Mouse (Mus musculus) hindbrain, embryonic 15.5 days (tissue): ENCODE data around the gene Insl5. TPM values are rescaled to one million over a fixed set of nuclear protein-coding genes. Genes with fewer than 3 reads are reported as not detected.

Source experiments
- ATAC-seq: fragments of 200-750 bp; cut with Nextera tagmentation; 2 replicates; pipeline ENCODE4 v1.8.0; 2017; ENCODE audit warnings: low read depth, moderate number of reproducible peaks, moderate TSS enrichment; ENCODE audit not compliant: low FRiP score
- H3K27ac ChIP-seq: fragments of 300-500 bp; sonication (generic); replicated peaks from 2 replicates; pipeline ENCODE4 v1.5.1; 2015; ENCODE audit warnings: mild to moderate bottlenecking, inconsistent platforms
- H3K27me3 ChIP-seq: fragments of 300-500 bp; sonication (generic); 2 replicates; pipeline ENCODE4 v1.6.1; 2015; ENCODE audit warnings: control low read depth, inconsistent platforms
- H3K36me3 ChIP-seq: fragments of 300-500 bp; sonication (generic); 2 replicates; pipeline ENCODE4 v1.6.1; 2015; ENCODE audit warnings: control low read depth, inconsistent platforms
- H3K4me1 ChIP-seq: fragments of 300-500 bp; sonication (generic); replicated peaks from 2 replicates; pipeline ENCODE4 v1.6.1; 2015; ENCODE audit warnings: control low read depth, inconsistent platforms
- H3K4me2 ChIP-seq: fragments of 300-500 bp; sonication (generic); 2 replicates; pipeline ENCODE4 v1.6.1; 2015; ENCODE audit warnings: moderate library complexity, mild to moderate bottlenecking, inconsistent platforms
- H3K4me3 ChIP-seq: fragments of 300-500 bp; sonication (generic); 2 replicates; pipeline ENCODE4 v1.5.1; 2015; ENCODE audit warnings: mild to moderate bottlenecking, inconsistent platforms
- H3K9ac ChIP-seq: fragments of 300-500 bp; sonication (generic); 2 replicates; pipeline ENCODE4 v1.6.1; 2015; ENCODE audit warnings: inconsistent platforms
- H3K9me3 ChIP-seq: fragments of 300-500 bp; sonication (generic); 2 replicates; pipeline ENCODE4 v1.6.1; 2016; ENCODE audit warnings: control low read depth, inconsistent platforms
- WGBS: fragments of 180-500 bp; shearing (Covaris S2); methylation state at CpG from one replicate; pipeline ENCODE4 v1.1.7; 2015; 5-methylcytosine and 5-hydroxymethylcytosine counted together
- polyA plus RNA-seq: library from polyadenylated mRNA; unstranded; fragments of >200 nt; fragmentation: Nextera tagmentation; extraction: Ambion mirVana; gene quantifications from 2 replicates; pipeline ENCODE4 v1.2.1, GENCODE M21; 2015

Gene Insl5
- 0.53 TPM in 1 of 2 replicates, not detected in the other for polyA plus RNA-seq

DNA sequence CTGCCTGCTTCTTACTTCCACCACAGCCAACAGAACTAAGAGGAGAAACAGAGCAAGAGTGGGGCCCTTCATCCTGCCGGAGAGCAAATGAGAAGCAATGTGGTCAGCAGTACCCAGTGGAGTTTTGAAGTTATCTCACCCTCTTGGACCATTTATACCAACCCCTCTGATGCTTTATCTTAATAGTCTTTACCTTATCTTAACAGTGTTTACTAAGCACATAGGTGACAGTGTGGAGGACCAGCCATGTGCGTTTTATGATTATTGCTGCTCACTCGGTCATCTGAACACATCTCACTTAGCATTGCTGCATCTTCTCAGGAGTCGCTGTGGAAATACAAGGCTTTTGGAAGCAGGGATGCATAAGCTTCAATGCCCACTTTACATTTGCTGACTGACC lies at the start of gene Insl5:
Gene Insl5, minus strand, starts transcription at position 222 of the 400 bp plus-strand sequence.
- H3K4me3 ChIP-seq = no peak within 1 kb of the TSS
- H3K9me3 ChIP-seq = no peaks in the 10 kb centered on the region
- no peak for ATAC-seq
- no peak within 1 kb of the TSS for H3K9ac ChIP-seq
- H3K27me3 ChIP-seq = no peaks in the 10 kb centered on the region
- H3K36me3 ChIP-seq = no peaks in the 10 kb centered on the region
- H3K4me1 ChIP-seq = no peaks in the 10 kb centered on the region
- H3K27ac ChIP-seq = no peak within 1 kb of the TSS
- WGBS = 96% methylated on average over 4 of the region's 4 CpGs
- H3K4me2 ChIP-seq = no peak within 1 kb of the TSS

GRCm38 (mm10) chr4:103070631-103071030 lies 44.0 kb upstream of the Insl5 start:
- WGBS = 72% methylated on average over 3 of the region's 3 CpGs
- H3K27me3 ChIP-seq = no peaks in the 10 kb centered on the region
- no peaks in the 10 kb centered on the region for H3K36me3 ChIP-seq

DNA sequence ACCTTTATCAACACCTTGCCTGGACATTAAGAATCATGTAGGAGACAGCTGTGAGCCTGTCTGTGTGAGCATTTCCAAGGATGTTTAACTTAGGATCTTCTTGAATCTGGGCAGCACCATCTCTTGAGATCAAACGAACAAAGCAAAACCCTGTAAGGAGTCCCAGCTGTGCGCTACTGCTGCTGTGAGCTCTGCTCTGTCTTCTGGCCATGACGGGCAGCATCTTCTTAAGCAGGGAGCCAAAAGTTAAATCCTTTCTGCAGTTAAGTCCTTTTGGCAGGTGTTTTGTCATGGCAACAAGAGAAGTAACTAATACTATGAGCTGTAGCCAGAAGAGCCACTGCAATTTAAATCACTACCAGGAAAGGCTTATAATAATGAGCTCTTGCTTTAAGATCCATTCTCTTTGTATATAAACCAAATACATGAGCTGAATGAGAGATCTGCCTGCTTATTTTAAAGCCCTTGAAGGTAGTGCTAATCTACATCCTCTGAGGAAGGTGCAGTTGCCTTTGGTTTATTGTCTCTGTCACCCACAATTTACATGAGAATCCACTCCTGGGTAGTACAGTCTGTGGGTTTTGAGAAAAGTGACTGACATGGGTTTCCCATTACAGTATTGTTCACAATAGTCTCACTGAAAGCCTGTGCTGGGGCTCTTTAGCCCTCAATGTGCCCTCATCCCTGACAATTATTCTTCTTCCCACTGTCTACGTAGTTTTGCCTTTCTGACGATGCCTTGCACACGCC lies 41.4 kb upstream of the Insl5 start:
- no peak for ATAC-seq
- 55% methylated on average over 6 of the region's 6 CpGs for WGBS
- Histone ChIP-seq H3K4me2 (no peak overlapping the region), H3K27me3 (no peaks in the 10 kb centered on the region), H3K4me3 (no peak overlapping the region), H3K9me3 (no peaks in the 10 kb centered on the region), H3K36me3 (no peaks in the 10 kb centered on the region), H3K4me1 (no peaks in the 10 kb centered on the region), H3K27ac (no peak overlapping the region), H3K9ac (no peak overlapping the region)

More at GRCm38 (mm10) chr4:103070631-103071030, 44.0 kb upstream of the Insl5 start:
- no peaks in the 10 kb centered on the region for H3K9me3 ChIP-seq
- no peaks in the 10 kb centered on the region for H3K4me1 ChIP-seq
- no peak for ATAC-seq
- H3K27ac ChIP-seq = no peak overlapping the region
- no peak overlapping the region for H3K4me2 ChIP-seq
- no peak overlapping the region for H3K9ac ChIP-seq
- no peak overlapping the region for H3K4me3 ChIP-seq

DNA sequence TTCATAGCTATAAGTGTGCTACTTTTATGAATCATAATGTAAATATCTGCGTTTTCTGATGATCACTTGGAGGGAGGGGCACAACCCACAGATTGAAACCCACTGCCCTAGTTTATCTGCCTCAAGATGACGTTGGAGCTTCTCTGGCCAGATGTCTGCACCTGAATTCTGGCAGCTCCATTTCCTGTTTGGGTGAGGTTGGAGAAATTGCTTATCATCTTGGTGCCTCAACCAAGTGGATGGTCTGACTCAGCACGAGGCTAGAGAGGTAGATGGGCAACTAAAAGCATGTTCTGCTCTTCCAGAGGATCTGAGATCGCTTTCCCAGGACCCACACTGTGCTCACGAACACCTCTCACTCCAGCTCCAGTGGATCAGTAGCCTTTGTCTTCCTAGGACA lies 38.3 kb upstream of the Insl5 start:
- no peak for ATAC-seq
- Histone ChIP-seq H3K4me1 (no peaks in the 10 kb centered on the region), H3K4me3 (no peak overlapping the region), H3K9me3 (no peaks in the 10 kb centered on the region), H3K9ac (no peak overlapping the region), H3K4me2 (no peak overlapping the region), H3K27ac (no peak overlapping the region), H3K27me3 (no peaks in the 10 kb centered on the region), H3K36me3 (no peaks in the 10 kb centered on the region)
- 84% methylated on average over 5 of the region's 5 CpGs for WGBS

GRCm38 (mm10) chr4:103064421-103064820 lies 37.8 kb upstream of the Insl5 start:
- Histone ChIP-seq H3K27me3 (no peaks in the 10 kb centered on the region), H3K9ac (no peak overlapping the region), H3K36me3 (no peaks in the 10 kb centered on the region), H3K4me3 (no peak overlapping the region), H3K4me1 (no peaks in the 10 kb centered on the region), H3K4me2 (no peak overlapping the region), H3K9me3 (no peaks in the 10 kb centered on the region), H3K27ac (no peak overlapping the region)
- 81% methylated on average over 2 of the region's 2 CpGs for WGBS
- no peak for ATAC-seq

GRCm38 (mm10) chr4:103056909-103057308 lies 30.3 kb upstream of the Insl5 start:
- 0 out of 2 replicates have a peak, but pooled peaks cover 3% of the 10 kb centered on the region for H3K36me3 ChIP-seq
- WGBS = 90% methylated on average over 5 of the region's 5 CpGs
- no peak for ATAC-seq

GRCm38 (mm10) chr4:103048046-103048445 lies 21.4 kb upstream of the Insl5 start:
- no peak for ATAC-seq
- Histone ChIP-seq H3K4me2 (no peak overlapping the region), H3K9me3 (no peaks in the 10 kb centered on the region; the same call in 1 of the 2 replicates), H3K4me3 (no peak overlapping the region), H3K27me3 (no peaks in the 10 kb centered on the region), H3K4me1 (no peaks in the 10 kb centered on the region), H3K27ac (no peak overlapping the region), H3K9ac (no peak overlapping the region), H3K36me3 (0 out of 2 replicates have a peak, but pooled peaks cover 3% of the 10 kb centered on the region)
- 93% methylated on average over 11 of the region's 11 CpGs for WGBS

More at GRCm38 (mm10) chr4:103056909-103057308, 30.3 kb upstream of the Insl5 start:
- H3K27ac ChIP-seq = no peak overlapping the region
- H3K9ac ChIP-seq = no peak overlapping the region
- H3K27me3 ChIP-seq = no peaks in the 10 kb centered on the region
- H3K4me2 ChIP-seq = no peak overlapping the region
- no peak overlapping the region for H3K4me3 ChIP-seq
- H3K9me3 ChIP-seq = no peaks in the 10 kb centered on the region; the same call in 1 of the 2 replicates
- H3K4me1 ChIP-seq = no peaks in the 10 kb centered on the region

GRCm38 (mm10) chr4:103042997-103043396 lies 16.4 kb upstream of the Insl5 start:
- Histone ChIP-seq H3K27ac (no peak overlapping the region), H3K9me3 (no peaks in the 10 kb centered on the region), H3K4me3 (no peak overlapping the region), H3K4me1 (no peaks in the 10 kb centered on the region), H3K36me3 (no peaks in the 10 kb centered on the region), H3K9ac (no peak overlapping the region), H3K4me2 (no peak overlapping the region), H3K27me3 (no peaks in the 10 kb centered on the region)
- ATAC-seq = no peak
- WGBS = 94% methylated on average over 11 of the region's 11 CpGs

DNA sequence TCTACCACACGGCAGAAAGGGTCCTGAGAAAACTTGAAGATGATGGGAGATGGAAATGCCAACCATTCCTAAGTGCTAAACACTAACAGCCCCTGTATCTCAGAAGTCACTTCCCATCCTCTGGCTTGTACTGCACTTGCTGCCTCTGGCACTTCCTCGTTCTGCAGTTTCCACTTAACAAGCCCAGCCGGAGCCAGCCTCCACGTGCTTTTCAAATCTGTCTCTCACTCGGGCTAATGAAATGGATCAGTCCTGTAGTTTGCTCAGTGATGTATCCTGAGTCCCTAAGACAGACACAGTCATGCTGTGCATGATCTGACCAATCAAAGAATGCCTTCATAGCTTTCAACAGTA lies 13.2 kb upstream of the Insl5 start:
- Histone ChIP-seq H3K9me3 (no peaks in the 10 kb centered on the region), H3K9ac (no peak overlapping the region), H3K4me3 (no peak overlapping the region), H3K27me3 (no peaks in the 10 kb centered on the region), H3K4me1 (no peaks in the 10 kb centered on the region), H3K36me3 (no peaks in the 10 kb centered on the region), H3K4me2 (no peak overlapping the region), H3K27ac (no peak overlapping the region)
- 75% methylated on average over 5 of the region's 5 CpGs for WGBS
- no peak for ATAC-seq

GRCm38 (mm10) chr4:103039103-103039837 lies 12.6 kb upstream of the Insl5 start:
- Histone ChIP-seq H3K4me3 (no peak overlapping the region), H3K9me3 (no peaks in the 10 kb centered on the region), H3K4me1 (no peaks in the 10 kb centered on the region), H3K27ac (no peak overlapping the region), H3K4me2 (no peak overlapping the region), H3K36me3 (no peaks in the 10 kb centered on the region), H3K9ac (no peak overlapping the region), H3K27me3 (no peaks in the 10 kb centered on the region)
- no peak for ATAC-seq
- 86% methylated on average over 14 of the region's 14 CpGs for WGBS

DNA sequence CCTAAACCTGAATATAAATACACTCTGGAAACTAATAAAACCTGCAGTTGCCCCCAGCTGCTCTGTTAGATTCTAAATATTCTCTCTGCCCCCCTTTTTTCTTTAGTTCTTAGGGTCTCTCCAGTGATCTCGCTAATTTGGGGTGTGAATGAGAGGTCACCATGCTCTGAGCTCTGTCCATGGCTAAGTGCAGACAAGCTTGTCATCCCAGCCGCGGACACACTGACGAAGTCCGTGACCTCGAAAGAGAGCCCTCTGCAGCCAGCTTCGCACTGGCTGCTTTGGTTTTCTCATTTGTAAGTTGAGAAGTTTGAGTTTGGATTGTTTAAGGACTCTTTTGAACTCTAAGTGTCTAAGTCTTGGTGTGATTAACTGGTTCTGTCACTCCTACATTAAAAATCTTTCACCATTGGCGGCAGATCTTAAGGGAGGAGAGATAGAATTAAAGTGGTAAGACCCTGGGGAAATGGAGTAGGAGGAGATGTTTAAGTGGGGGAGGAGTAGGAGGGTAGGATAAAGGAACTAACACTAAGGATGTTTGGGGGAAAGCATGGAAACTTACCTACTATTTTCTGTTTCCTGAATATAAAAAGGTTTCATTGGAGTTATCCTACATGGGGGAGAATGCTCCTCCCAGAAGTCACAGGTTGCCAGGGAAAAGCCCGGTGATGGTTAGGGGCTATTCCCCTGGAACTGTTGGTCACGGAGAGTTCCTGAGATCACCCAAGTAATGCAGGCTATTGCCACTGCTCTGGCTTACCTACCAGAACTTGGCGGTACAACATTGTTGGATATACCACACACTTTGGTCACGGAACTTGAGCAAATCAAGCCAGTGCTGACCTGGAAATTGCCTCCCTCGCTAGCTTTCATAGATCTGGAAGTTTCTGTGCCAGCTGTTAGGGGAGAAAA lies 1.8 kb upstream of the Insl5 start:
- ATAC-seq = no peak
- Histone ChIP-seq H3K27me3 (no peaks in the 10 kb centered on the region), H3K4me2 (no peak overlapping the region), H3K4me1 (no peaks in the 10 kb centered on the region), H3K36me3 (no peaks in the 10 kb centered on the region), H3K4me3 (no peak overlapping the region), H3K27ac (no peak overlapping the region), H3K9ac (no peak overlapping the region), H3K9me3 (no peaks in the 10 kb centered on the region)
- 81% methylated on average over 13 of the region's 13 CpGs for WGBS
